Mouse (Mus musculus) spleen, postnatal 36 days (tissue): ENCODE measurements around the gene Klhl30.

Experiments
- DNase-seq, 2 experiments: peaks; one replicate each; pipeline ENCODE4 v3.0.0; 2022; ENCODE audit warnings: low spot score in 2 of 2, mixed read lengths in 1 of 2

The Klhl30 gene

DNA sequence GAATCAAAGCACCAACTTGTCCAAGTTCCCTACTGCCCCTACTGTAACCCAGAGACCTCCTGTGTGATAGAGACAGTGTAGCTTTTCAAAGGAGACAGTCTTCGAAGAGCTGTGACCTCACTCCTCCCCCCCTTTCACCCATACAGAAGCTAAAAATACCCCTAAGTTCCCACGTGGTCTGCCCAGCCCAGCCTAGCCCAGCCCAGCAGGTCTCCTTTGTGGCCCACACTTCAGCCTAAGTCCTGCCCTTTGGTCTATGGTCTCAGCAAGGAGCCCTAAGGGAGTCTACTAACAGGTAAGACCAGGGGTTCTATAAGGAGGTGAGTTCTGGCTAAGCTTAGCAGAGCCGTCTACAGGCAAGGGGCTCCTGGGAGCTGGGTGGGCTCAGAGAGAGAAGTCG is at the start of gene Klhl30:
Gene Klhl30, plus strand, starts transcription at position 176 of the 400 bp plus-strand sequence.
- no peak for DNase-seq

DNA sequence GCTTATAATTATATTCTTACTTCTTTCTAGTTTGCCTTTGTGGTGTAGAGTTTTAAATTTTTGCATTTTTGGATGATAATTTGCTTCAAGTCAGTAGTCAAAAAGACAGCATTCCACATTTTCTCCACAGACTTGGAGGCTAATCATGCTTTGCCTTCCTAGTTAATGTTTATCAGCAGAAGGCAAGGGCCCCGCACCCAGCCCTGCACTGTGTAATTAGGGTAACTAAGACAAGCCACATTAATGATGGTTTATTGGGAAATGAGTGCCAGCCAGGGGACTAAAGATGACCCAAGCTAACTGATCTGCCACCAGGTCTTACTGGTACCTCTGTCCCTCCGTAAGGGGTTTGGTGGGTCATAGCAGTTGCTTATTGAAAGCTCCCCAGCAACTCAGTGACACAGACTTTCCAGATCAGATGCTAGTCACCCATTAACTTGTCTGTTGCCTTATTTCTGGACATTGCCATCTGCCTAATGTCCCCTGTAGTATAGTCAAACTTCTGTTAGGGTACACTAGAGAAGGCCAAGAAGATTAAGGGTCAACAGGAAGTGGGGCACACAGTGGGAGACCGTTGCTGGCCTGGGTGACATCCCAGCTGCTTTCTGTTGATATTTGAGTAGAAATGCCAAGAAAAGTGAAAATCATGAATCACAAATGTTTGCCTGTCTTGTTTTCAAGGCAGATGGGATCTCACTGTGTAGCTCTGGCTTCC is 49.5 kb upstream of the Klhl30 start:
- no peak for DNase-seq

- DNase-seq, result no peak
These were observed 48.8 kb upstream of the Klhl30 start for GRCm38 (mm10) chr1:91302021-91302420.

- no peak for DNase-seq
These were observed 46.2 kb upstream of the Klhl30 start for GRCm38 (mm10) chr1:91304621-91305020.

DNA sequence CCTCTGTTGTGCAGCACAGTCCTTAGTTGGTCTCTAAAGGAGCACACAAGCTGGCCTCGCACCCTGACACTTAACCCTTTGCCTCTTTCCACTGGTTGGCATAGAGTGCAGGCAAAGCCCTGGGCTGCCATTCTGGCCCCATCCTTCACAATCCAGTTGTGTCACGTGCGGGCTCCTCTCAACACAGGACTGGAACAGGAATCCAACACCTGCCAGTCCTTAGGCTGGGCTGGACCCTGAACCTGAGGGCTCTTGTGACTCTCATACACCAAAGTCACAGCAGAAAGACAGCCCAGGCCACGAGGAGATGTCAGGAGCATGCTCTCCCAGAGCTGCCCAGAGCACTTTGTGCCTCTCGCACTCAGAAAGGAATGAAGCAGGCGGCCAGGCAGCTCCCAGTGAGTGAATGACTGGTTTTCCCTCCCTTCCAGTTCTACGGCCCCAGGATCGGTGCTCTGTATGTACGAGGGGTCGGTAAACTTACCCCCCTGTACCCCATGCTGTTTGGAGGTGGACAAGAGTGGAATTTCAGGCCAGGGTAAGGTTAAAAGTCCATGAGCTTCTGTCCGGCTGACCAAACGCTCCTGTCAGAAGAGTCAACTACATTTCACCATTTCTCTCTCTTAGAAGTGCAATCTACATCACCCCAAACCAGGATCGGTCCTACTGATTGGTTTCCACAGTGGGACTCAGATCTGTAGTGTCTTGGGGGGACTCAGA is 41.3 kb upstream of the Klhl30 start:
- DNase-seq, result no peak

- DNase-seq, result no peak
These were observed 38.5 kb upstream of the Klhl30 start for GRCm38 (mm10) chr1:91312273-91312672.

DNA sequence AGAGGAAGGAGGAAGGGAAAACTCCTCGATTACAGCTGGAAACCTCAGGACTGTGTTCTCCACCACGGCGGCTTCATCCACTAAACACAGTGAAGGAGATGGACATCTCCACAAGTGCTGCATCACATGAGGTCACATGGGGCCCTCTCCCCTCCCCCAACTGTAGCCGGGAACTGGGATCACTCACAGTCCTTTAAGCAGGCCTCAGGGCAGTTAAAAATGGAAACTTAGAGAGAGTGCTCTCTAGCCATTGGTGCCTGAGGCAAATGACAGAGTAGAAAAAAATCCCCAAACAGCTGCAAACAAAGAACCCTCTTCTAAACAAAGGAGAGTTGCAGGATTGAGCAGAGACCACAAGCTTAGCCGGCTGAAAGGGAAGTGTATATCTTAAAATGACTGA is 37.6 kb upstream of the Klhl30 start:
- no peak for DNase-seq

DNA sequence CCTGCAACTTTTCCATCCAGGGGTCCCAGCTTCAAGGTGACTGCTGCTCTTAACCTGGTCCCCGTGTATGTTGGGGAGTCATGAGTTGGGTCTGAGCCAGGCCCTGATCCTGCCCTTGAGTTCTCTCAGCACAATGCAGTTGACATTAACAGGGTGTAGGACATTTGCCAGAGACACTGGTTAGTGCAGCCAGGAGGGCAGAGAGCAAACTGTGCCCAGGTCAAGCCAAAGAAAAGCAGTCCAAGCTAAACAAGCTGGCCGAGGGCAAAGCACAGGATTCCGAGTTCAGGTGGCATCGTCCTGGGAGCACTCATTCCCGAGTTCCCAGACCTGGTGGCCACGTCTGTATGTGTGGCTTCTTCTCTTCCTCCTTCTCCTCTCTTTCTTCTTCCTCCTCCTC is 33.2 kb upstream of the Klhl30 start:
- no peak for DNase-seq

- no peak for DNase-seq
These were observed 28.9 kb upstream of the Klhl30 start, which contains the start of gene Espnl for GRCm38 (mm10) chr1:91321760-91322438. TSS of gene Espnl (plus strand) at chr1:91322075.

DNA sequence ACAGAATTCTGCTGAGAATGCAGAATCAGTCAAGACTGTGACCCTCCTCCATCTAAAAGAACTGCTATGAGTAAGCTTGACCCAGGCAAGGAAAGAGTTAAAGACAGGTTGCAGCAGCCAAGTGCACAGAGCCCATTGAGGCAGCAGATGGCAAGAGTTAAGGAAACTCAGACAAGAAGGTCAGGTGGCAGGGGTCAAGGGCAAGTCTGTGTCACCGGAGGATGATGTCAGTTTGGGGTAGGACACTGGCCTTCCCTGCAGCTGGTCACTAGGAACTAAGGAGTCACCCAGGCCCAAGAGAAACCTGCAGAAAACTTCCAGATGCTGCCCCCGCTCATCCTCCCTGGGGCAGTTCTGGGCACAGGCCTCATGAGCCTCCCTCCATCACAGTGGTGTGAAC is 26.2 kb upstream of the Klhl30 start:
- DNase-seq, result no peak

DNA sequence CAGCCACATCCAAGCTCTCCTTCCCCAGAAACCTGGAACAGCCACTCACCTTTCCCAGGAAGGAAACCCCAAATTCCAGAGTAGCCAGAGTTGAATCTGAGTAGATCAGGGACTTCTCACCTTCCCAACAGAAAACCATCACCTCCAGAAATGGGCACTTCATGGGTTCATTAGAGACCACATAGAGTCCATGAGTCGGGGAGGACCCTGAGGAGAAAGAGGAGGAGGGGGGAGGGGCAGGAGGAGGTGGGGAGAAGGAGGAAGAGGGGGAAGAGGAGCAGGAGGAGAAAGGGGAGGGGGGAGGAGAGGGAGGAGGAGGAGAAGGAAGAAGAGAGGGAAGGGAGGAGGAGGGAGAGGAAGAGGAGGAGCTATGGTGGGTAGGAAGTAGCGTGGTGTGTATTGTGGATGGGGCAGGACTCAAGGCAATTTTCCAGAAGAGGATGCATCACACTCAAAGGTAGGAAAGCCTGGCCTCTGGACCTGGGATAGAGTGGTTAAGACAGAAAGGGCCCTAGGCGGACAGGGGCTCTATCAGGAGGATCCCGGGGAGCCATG is 25.3 kb upstream of the Klhl30 start:
- DNase-seq, result no peak

DNA sequence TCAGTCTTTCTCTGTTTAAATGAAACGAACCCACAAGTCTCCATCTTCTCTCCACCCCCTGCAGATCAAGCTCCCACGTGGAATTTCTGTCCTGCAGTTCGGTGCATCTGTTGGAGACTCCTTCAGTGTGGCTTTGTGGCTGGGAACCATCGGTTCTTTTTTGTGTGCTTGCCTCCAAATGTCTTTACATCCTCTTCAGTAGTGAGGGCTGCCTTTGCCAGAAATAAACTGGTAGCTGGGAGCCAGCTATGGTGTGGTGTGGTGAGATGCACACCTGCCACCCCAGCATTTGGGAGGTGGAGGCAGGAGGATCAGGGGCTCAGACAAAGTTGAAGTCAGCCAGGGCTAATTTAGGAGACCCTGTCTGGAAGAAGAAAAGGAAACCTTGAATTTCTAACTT is 18.7 kb upstream of the Klhl30 start:
- no peak for DNase-seq

DNA sequence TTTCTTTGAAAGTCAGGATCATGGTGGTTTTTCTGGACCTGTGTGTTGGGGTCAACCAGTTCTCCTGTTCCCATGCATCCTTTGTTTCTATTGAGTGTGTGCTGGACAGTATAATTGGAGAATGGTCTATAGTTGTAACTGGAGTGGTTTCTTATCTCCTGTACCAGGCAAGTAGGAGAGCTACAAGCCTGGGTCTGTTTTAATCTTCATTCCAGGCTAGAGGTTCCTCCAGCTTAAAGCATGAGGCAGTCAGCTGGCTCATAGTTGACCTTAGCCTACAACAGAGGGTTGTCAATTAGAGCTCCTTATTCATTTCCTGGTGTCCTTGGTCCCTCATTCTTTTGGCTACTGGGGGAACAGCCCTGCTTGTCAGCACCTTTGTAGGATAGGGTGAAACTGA is 17.2 kb upstream of the Klhl30 start:
- DNase-seq, result no peak

DNA sequence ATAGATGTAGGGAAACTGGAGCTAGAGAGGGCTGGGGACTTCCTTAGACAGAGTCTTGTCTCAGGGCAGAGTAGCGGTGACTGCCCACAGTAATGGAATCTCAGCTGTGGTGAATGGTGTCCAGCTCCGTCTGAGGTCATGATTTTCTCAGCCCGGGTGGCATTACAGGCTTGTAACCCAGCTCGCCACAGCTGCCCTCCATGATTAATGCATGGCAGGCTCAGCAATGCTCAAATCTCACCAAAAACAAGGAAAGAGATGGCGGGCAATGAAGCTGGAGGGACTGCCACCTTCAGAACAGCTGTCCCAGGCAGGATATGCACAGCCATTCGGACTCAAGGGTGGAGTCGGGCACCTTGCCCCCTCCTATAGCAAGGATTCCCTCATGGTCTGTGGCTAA is 13.5 kb upstream of the Klhl30 start:
- DNase-seq, result no peak

DNA sequence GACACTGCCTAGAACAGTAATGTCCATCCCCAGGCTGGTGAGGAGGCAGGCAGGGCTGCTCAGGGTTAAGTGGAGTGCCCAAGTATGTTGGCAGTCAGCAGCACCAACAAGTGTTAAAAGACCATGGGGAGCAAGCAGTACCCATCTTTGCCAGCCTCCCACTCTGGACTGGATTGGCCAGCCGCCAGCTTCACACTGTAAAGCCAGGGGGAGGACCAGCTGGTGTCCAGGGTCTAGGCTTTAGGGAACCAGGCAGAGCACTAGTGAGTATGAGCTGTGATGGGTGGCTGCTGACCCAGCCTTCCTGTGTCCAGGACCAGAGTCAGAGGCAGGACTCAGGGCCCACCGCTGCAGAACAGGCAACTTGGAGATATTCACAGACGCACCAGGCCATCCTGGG is 6.8 kb upstream of the Klhl30 start:
- no peak for DNase-seq

GRCm38 (mm10) chr1:91344921-91345685 is 5.7 kb upstream of the Klhl30 start:
- DNase-seq, result no peak

DNA sequence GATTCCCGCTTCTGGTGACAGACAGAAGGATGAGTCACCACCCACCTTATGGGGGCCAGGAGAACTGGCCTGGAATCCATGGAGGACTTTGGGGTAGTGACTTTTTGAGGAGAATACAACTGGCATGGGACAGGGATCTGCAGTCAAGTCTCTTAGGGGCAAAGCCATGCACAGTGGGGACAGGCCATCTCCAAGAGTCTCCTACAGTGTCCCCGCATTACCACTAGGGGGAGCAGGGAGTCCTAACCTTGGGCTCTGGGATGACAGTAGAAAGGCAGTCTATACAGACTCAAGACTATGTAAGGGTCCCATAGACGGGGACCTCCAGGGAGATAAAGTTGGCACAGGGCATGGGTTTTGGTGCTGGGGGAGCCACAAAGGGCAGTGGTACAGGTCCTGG is 3.9 kb upstream of the Klhl30 start:
- DNase-seq, result peak; percentile 42 to 54

DNA sequence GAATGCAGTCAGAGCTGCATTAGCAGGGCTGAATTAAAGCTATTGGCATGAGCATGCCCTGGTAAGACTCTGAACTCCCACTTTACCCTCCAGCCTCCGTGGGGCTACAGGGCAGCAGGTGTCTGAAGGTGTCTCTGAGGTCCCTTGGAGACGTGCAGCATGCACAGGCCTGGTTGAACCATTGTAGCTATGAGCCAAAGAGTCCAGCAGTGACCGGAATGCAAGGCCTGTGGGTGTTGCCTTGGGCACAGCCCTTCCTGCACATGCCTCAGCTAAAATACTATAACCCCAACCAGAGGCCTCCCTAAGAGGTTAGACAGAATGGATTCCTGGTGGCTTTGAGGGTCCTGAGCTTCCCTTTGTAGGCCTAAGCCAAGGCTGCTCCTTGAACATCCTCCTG is 433 bp downstream of the Klhl30 start:
- DNase-seq, result no peak

DNA sequence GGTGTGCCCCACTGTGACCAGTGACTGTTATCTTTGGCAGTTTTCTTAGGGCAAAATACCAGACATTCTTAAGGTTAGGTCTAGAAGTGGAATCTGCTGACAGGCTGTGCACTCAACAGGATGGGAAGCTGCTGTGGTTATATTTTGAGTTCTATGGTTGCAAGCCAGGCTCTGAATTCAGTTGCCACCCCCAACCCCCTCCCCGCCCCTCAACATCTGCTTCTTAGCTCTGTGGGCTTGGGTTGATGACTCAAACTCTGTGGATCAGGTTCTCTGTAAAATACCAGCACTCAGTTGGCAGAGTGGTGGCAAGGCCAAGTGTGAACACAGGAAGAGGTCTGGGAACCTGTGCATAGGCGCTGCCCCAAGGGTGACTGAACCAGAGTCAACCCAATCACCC is 1.5 kb downstream of the Klhl30 start:
- no peak for DNase-seq

DNA sequence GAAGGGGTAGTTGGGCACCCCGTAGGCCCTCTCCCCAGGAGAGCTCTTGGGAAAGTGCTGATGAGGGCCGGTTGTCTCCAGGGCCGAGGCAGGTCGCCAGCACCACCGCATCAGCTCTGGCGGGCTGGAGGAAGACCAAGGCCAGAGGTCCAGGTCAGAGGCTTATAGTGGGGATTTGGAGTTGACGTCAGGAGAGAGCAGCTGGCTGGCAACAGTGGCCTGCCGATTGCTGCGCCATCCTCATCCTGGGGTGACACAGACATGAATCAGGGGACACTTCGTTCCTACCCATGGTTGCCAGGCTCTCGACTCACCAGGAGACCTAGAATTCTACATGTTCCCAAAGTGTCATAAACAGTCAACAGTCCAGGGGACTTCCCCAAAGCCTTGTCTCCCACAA is 5.3 kb downstream of the Klhl30 start:
- no peak for DNase-seq

DNA sequence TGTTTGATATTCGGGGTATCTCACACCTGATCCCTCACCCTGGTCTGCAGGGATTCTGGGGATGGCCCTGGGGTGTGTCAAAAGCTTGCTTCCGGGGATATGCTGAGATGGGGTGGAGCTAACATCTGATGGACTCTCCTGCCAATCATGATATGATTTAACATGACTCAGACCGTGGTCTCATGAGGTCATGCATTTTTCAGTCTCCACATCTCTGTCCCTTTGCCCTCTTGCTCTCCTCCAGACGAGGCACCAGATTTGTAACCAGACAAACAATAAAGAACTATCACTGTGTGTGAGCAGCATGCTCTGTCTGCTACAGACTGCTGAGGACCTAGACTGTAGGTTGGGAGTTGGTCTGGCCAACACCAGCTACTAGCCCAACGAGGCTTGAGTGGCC is 11.3 kb downstream of the Klhl30 start:
- no peak for DNase-seq
